Mouse (Mus musculus): ENCODE data around the gene Naa80. TPM values are rescaled to one million over a fixed set of nuclear protein-coding genes. Genes with fewer than 3 reads are reported as not detected.

The Naa80 gene
- polyA plus RNA-seq, 1 experiment from 2014 or later: 16.4 TPM

DNA sequence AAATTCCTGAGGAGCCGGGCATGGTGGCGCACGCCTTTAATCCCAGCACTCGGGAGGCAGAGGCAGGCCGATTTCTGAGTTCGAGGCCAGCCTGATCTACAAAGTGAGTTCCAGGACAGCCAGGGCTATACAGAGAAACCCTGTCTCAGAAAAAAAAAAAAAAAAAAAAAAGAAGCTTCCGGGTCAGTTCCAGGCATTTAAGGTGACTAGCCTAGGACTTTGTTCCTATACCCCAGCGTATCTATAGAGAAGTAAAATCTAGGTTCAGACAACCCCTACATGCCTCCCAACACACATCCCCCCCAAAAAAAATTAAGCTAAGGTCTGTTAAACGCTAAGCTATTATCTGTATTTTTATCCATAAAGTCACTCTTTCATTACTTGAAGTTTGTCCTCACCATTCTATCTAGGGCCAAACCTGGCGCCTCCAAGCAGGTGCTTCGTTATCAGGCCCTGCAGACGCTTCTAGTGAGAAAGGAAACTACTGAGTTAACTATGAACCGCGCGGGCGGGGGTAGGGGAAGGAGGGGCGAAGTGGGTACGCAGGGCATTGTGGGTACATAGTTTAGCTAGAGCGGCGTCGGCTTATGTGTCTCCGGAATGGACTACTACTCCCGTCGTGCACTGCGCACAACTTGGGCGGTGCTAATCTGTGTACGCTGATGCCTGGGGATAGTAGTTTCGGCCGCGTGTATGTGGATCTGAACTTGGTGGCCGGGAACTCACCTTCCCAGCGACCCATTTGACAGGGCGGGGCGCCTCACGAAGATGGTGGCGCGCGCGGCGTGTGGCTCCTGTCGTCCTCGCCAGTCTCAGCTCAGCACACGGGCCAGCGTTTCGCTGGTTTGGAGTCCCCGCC, 8.5 kb downstream of the Naa80 start, which contains the start of gene Ifrd2:
Gene Ifrd2 (plus strand): TSS at position 669 of the 859 bp plus-strand sequence.
- no peaks in the 10 kb centered on the region for H3K9me3 ChIP-seq (ENCODE audit: control insufficient read depth, low read length)
- peaks cover 9% of the 10 kb centered on the region for H3K4me1 ChIP-seq (replicated peaks; ENCODE audit: control insufficient read depth, insufficient read depth, low read length)
- no peak within 1 kb of the TSS for H3K27ac ChIP-seq
- peaks cover 21% of the 10 kb centered on the region for H3K36me3 ChIP-seq (replicated peaks; ENCODE audit: control insufficient read depth, insufficient read depth)
- peak; percentile 97 for DNase-seq (ENCODE audit: low spot score)
- H3K4me2 ChIP-seq (replicated peaks): peak within 1 kb of the TSS; percentile 90
- 14% methylated on average over 46 of the region's 46 CpGs for WGBS
- peak within 1 kb of the TSS; percentile 59 for H3K4me3 ChIP-seq (replicated peaks; ENCODE audit: low read length)
- peak within 1 kb of the TSS; percentile 51 for H3K9ac ChIP-seq
- no peaks in the 10 kb centered on the region for H3K27me3 ChIP-seq (ENCODE audit: control insufficient read depth, insufficient read depth, low read length)
- ATAC-seq (ENCODE audit: low FRiP score): peak; percentile 98

GRCm38 (mm10) chr9:107587833-107588639, 9.3 kb downstream of the Naa80 start:
- 5% methylated on average over 33 of the region's 33 CpGs for WGBS
- Histone ChIP-seq H3K9ac (peak overlapping the region; percentile 51), H3K4me3 (replicated peaks; ENCODE audit: low read length) (peak overlapping the region; percentile 59), H3K27me3 (ENCODE audit: control insufficient read depth, insufficient read depth, low read length) (no peaks in the 10 kb centered on the region), H3K4me1 (replicated peaks; ENCODE audit: control insufficient read depth, insufficient read depth, low read length) (peaks cover 9% of the 10 kb centered on the region), H3K4me2 (replicated peaks) (peak overlapping the region; percentile 90), H3K9me3 (ENCODE audit: control insufficient read depth, low read length) (no peaks in the 10 kb centered on the region), H3K27ac (no peak overlapping the region), H3K36me3 (replicated peaks; ENCODE audit: control insufficient read depth, insufficient read depth) (peaks cover 28% of the 10 kb centered on the region)
- ATAC-seq (ENCODE audit: low FRiP score): peak; percentile 42
- DNase-seq (ENCODE audit: low spot score): peak; percentile 41

DNA sequence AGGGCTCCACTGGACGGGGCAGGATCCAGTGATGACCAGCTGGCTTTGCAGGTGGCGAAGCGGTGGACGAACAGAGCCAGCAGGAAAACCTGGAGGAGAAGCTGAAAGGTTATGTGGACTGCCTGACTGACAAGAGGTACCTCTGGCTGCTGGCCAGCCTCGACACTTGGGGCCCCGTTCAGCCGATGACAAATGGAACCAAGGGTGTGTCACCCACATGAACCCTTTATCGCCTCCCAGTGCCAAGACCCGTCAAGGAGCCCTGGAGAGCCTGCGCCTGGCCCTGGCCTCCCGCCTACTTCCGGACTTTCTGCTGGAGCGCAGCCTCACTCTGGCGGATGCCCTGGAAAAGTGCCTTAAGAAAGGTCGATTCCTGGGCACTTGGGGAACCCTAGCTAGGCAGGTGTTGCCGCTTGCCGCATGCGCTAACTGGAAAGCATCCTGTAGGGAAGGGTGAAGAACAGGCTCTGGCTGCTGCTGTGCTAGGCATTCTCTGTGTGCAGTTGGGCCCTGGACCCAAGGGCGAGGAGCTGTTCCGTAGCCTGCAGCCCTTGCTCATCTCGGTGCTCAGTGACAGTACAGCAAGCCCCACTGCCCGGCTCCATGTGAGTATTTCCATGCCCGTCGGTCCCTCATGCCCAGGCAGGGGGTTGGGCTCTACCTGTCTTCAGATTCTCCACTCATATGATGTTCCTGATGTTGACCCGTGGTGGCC, 11.5 kb downstream of the Naa80 start:
- no peak overlapping the region for H3K4me2 ChIP-seq (replicated peaks)
- no peaks in the 10 kb centered on the region for H3K27me3 ChIP-seq (ENCODE audit: control insufficient read depth, insufficient read depth, low read length)
- no peaks in the 10 kb centered on the region for H3K9me3 ChIP-seq (ENCODE audit: control insufficient read depth, low read length)
- H3K9ac ChIP-seq: no peak overlapping the region
- ATAC-seq (ENCODE audit: low FRiP score) (no peak), DNase-seq (ENCODE audit: low spot score) (no peak)
- no peak overlapping the region for H3K27ac ChIP-seq
- peaks cover 9% of the 10 kb centered on the region for H3K4me1 ChIP-seq (replicated peaks; ENCODE audit: control insufficient read depth, insufficient read depth, low read length)
- H3K4me3 ChIP-seq (replicated peaks; ENCODE audit: low read length): no peak overlapping the region
- peaks cover 36% of the 10 kb centered on the region for H3K36me3 ChIP-seq (replicated peaks; ENCODE audit: control insufficient read depth, insufficient read depth)
- 94% methylated on average over 25 of the region's 25 CpGs for WGBS

DNA sequence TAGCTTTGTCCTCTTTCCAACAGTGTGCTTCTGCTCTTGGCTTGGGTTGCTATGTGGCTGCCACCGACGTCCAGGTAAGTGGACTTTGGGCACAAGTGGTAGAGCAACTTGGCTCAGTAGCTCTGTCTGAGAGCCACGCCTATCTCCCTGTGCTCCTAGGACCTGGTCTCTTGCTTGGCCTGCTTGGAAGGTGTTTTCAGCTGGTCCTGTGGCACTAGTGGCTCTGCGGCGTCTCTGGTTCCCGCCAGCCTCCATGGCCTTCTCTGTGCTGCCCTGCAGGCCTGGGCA, 12.0 kb downstream of the Naa80 start:
- DNase-seq (ENCODE audit: low spot score): no peak
- WGBS: 92% methylated on average over 6 of the region's 6 CpGs

GRCm38 (mm10) chr9:107593101-107593976, 14.7 kb downstream of the Naa80 start:
- DNase-seq (ENCODE audit: low spot score): no peak
- peaks cover 4% of the 10 kb centered on the region for H3K4me1 ChIP-seq (replicated peaks; ENCODE audit: control insufficient read depth, insufficient read depth, low read length)
- no peak overlapping the region for H3K9ac ChIP-seq
- no peak overlapping the region for H3K4me3 ChIP-seq (replicated peaks; ENCODE audit: low read length)
- ATAC-seq (ENCODE audit: low FRiP score): no peak
- peaks cover 36% of the 10 kb centered on the region for H3K36me3 ChIP-seq (replicated peaks; ENCODE audit: control insufficient read depth, insufficient read depth)
- no peak overlapping the region for H3K4me2 ChIP-seq (replicated peaks)
- H3K27me3 ChIP-seq (ENCODE audit: control insufficient read depth, insufficient read depth, low read length): no peaks in the 10 kb centered on the region
- no peaks in the 10 kb centered on the region for H3K9me3 ChIP-seq (ENCODE audit: control insufficient read depth, low read length)
- 0 out of 2 replicates have a peak overlapping the region, but pooled peaks have one; percentile 38 for H3K27ac ChIP-seq
- WGBS: 75% methylated on average over 11 of the region's 11 CpGs

More for the DNA sequence above, 12.0 kb downstream of the Naa80 start:
- Histone ChIP-seq H3K4me3 (replicated peaks; ENCODE audit: low read length) (no peak overlapping the region), H3K9me3 (ENCODE audit: control insufficient read depth, low read length) (no peaks in the 10 kb centered on the region), H3K4me2 (replicated peaks) (no peak overlapping the region), H3K4me1 (replicated peaks; ENCODE audit: control insufficient read depth, insufficient read depth, low read length) (peaks cover 9% of the 10 kb centered on the region), H3K36me3 (replicated peaks; ENCODE audit: control insufficient read depth, insufficient read depth) (peaks cover 36% of the 10 kb centered on the region), H3K9ac (no peak overlapping the region), H3K27me3 (ENCODE audit: control insufficient read depth, insufficient read depth, low read length) (no peaks in the 10 kb centered on the region), H3K27ac (no peak overlapping the region)
- no peak for ATAC-seq (ENCODE audit: low FRiP score)

DNA sequence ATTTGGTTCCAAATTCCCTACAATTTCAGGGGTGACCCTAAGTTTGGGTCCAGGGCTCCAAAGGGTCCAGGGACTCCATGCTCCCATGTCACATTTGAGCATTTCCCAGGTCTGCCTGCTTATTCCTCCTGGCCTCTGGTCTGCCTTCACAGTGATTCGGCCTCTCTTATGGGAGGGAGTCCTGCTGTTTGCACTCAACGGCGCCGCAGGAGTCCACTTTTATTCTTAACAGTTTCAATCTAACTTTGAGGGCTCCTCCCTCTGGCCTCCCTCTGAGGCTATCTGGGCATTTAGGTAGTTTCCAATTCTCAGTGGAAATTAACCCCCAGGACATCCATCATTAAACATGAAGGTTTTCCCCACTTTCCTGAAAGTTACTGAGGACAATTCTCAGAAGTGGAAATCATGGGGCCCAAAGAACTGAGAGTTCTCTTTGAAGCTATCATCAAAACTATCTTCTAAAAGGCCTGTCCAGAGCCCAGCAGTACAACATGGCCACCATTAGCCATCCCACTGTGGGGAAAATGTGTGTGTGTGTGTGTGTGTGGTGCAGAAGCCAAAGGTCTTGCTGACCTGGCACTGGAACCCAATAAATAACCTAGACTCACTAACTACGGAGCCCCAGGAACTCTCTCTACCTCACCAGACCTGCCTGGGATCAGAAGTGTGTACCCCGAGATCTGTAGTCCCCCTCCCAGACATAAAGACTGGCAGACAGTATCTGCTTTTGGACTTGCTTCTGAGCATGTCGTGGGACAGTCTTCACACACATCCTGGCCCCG, 15.8 kb downstream of the Naa80 start:
- DNase-seq (ENCODE audit: low spot score): no peak
- Histone ChIP-seq H3K4me1 (replicated peaks; ENCODE audit: control insufficient read depth, insufficient read depth, low read length) (no peaks in the 10 kb centered on the region), H3K4me3 (replicated peaks; ENCODE audit: low read length) (no peak overlapping the region), H3K9me3 (ENCODE audit: control insufficient read depth, low read length) (no peaks in the 10 kb centered on the region), H3K27me3 (ENCODE audit: control insufficient read depth, insufficient read depth, low read length) (no peaks in the 10 kb centered on the region), H3K27ac (no peak overlapping the region), H3K36me3 (replicated peaks; ENCODE audit: control insufficient read depth, insufficient read depth) (peaks cover 36% of the 10 kb centered on the region), H3K4me2 (replicated peaks) (no peak overlapping the region), H3K9ac (no peak overlapping the region)
- no peak for ATAC-seq (ENCODE audit: low FRiP score)
- 77% methylated on average over 8 of the region's 8 CpGs for WGBS

DNA sequence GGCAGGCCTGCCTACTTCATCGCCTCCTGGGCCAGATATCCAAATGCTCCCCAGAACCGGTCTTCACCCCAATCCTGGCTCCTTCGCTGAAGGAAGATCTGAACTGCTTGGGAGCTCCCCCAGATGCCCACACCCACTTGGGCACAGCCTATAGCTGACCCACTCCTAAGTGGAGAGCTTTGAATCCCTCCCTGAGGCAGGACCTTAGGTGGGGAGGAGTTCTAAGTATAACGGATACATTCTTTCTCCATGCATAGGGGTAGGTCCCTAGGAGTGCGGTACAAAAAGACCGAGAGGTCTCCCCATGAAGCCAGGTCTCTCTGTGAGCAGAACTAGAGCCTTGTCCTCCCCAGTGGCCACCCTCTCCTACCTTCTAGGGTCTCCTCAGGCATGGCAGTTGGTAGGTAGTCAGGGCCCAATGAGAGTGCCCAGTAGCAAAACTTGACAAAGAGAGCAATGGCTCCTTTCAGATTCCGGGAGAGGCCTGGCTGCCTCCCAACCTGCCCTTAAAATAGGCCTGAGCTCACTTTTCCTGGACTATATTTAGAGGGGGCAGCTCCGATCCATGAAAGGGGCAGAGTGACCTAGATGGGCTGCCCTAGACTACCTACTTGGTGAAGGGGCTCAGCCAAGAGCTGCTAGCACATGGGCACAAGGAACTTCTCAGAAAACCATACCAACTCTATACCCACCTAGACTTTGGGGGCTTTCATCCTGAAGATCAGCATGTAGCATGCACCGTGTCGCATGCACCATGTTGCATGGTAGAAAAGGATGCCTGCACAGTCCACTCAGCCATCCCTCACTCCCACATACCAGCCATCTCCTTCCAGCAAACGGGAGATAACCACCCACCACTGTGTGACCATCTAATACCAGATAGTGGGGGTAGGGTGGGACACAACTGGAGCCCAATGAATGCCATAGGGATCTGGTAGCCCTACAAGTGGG, 18.2 kb downstream of the Naa80 start:
- Histone ChIP-seq H3K27ac (no peak overlapping the region), H3K4me3 (replicated peaks; ENCODE audit: low read length) (no peak overlapping the region), H3K4me2 (replicated peaks) (no peak overlapping the region), H3K27me3 (ENCODE audit: control insufficient read depth, insufficient read depth, low read length) (no peaks in the 10 kb centered on the region), H3K36me3 (replicated peaks; ENCODE audit: control insufficient read depth, insufficient read depth) (peaks cover 18% of the 10 kb centered on the region), H3K4me1 (replicated peaks; ENCODE audit: control insufficient read depth, insufficient read depth, low read length) (no peaks in the 10 kb centered on the region), H3K9me3 (ENCODE audit: control insufficient read depth, low read length) (no peaks in the 10 kb centered on the region), H3K9ac (no peak overlapping the region)
- 92% methylated on average over 11 of the region's 11 CpGs for WGBS
- DNase-seq (ENCODE audit: low spot score) (no peak), ATAC-seq (ENCODE audit: low FRiP score) (no peak)

All from hindbrain, embryonic 14.5 days (tissue).